Mouse (Mus musculus) CH12.LX (cell line): ENCODE measurements around the gene Barx2. TPM values are rescaled to one million over a fixed set of nuclear protein-coding genes. Genes with fewer than 3 reads are reported as not detected.

Experiments
- DNase-seq: peaks from one replicate; pipeline ENCODE4 v3.0.0-alpha.2; 2013; ENCODE audit errors: extremely low read depth
- H3K27ac ChIP-seq: 2 replicates; pipeline ENCODE4 v1.5.1; 2012; ENCODE audit warnings: low read depth, mild to moderate bottlenecking, control low read depth, moderate library complexity; ENCODE audit not compliant: insufficient read depth
- H3K27me3 ChIP-seq: replicated peaks from 2 replicates; pipeline ENCODE3; 2012; ENCODE audit warnings: inconsistent platforms
- H3K36me3 ChIP-seq, 2 experiments: replicated peaks in 1 of 2; 2 replicates each; pipeline versions ENCODE3 to v1.6.1; 2012; ENCODE audit warnings: inconsistent platforms in 1 of 2, low read length in 1 of 2, mild to moderate bottlenecking in 1 of 2, mixed read lengths in 1 of 2, moderate library complexity in 1 of 2; ENCODE audit not compliant: control insufficient read depth in 1 of 2, insufficient read depth in 1 of 2
- H3K4me1 ChIP-seq, 2 experiments: 2 replicates each; pipeline ENCODE4 v1.6.1; 2012; ENCODE audit warnings: inconsistent platforms in 1 of 2, moderate library complexity in 1 of 2; ENCODE audit not compliant: insufficient read depth in 2 of 2, control insufficient read depth in 1 of 2
- H3K4me2 ChIP-seq: 2 replicates; pipeline ENCODE4 v1.6.1; 2012; ENCODE audit warnings: low read depth, mild to moderate bottlenecking, control low read depth; ENCODE audit not compliant: poor library complexity, insufficient read depth, severe bottlenecking
- H3K4me3 ChIP-seq, 3 experiments: fragments of 150-350 bp in 1 of 3; sonication (generic) in 1 of 3; replicated peaks in 1 of 3; 2 replicates each; pipeline versions ENCODE3 to v1.5.1; 2011 to 2012; ENCODE audit warnings: low read depth in 2 of 3, low read length in 2 of 3, mild to moderate bottlenecking in 2 of 3, moderate library complexity in 2 of 3, control low read depth in 1 of 3, improper control_type of control experiment in 1 of 3, inconsistent platforms in 1 of 3, mixed read lengths in 1 of 3; ENCODE audit not compliant: poor library complexity in 1 of 3
- H3K79me2 ChIP-seq: replicated peaks from 2 replicates; pipeline ENCODE4 v1.6.1; 2012; ENCODE audit warnings: mild to moderate bottlenecking, moderate library complexity; ENCODE audit not compliant: control insufficient read depth, poor library complexity, insufficient read depth, severe bottlenecking; ENCODE audit errors: extremely low read depth
- H3K9ac ChIP-seq: 2 replicates; pipeline ENCODE4 v1.6.1; 2012; ENCODE audit warnings: low read depth, mild to moderate bottlenecking, control low read depth, moderate library complexity; ENCODE audit not compliant: insufficient read depth
- H3K9me3 ChIP-seq: replicated peaks from 2 replicates; pipeline ENCODE3; 2012; ENCODE audit warnings: low read length, inconsistent platforms, mixed read lengths
- BHLHE40 ChIP-seq: IDR thresholded peaks from 2 replicates; pipeline ENCODE4 v1.6.1; 2011; ENCODE audit warnings: mild to moderate bottlenecking, low read depth, low read length, improper control_type of control experiment
- CHD1 ChIP-seq: IDR thresholded peaks from 2 replicates; pipeline ENCODE4 v1.6.1; 2012; ENCODE audit warnings: low read depth, low read length, improper control_type of control experiment, inconsistent platforms
- CHD2 ChIP-seq: IDR thresholded peaks from 2 replicates; pipeline ENCODE4 v1.6.1; 2011; ENCODE audit warnings: low read length, improper control_type of control experiment
- CTCF ChIP-seq, 2 experiments: IDR thresholded peaks in 1 of 2; conservative IDR thresholded peaks in 1 of 2; 2 replicates each; pipeline ENCODE4 v1.5.1; 2011 to 2012; ENCODE audit warnings: low read depth in 2 of 2, low read length in 2 of 2, improper control_type of control experiment in 1 of 2, inconsistent platforms in 1 of 2, mild to moderate bottlenecking in 1 of 2, moderate library complexity in 1 of 2
- E2F4 ChIP-seq: IDR thresholded peaks from 2 replicates; pipeline ENCODE4 v1.6.1; 2011; ENCODE audit warnings: low read depth, low read length, improper control_type of control experiment; ENCODE audit not compliant: insufficient replicate concordance
- EP300 ChIP-seq: IDR thresholded peaks from 2 replicates; pipeline ENCODE4 v1.6.1; 2011; ENCODE audit warnings: low read length, improper control_type of control experiment
- ETS1 ChIP-seq: conservative IDR thresholded peaks from 2 replicates; pipeline ENCODE4 v1.6.1; 2012; ENCODE audit warnings: low read depth, mild to moderate bottlenecking, inconsistent platforms, low read length, improper control_type of control experiment, moderate library complexity
- JUN ChIP-seq: IDR thresholded peaks from 2 replicates; pipeline ENCODE4 v1.6.1; 2011; ENCODE audit warnings: low read depth, mild to moderate bottlenecking, low read length, improper control_type of control experiment, moderate library complexity; ENCODE audit not compliant: insufficient read depth
- JUND ChIP-seq: conservative IDR thresholded peaks from 2 replicates; pipeline ENCODE4 v1.6.1; 2011; ENCODE audit warnings: low read depth, low read length, improper control_type of control experiment
- KAT2A ChIP-seq: IDR thresholded peaks from 2 replicates; pipeline ENCODE4 v1.6.1; 2012; ENCODE audit warnings: low read length, improper control_type of control experiment, inconsistent platforms; ENCODE audit not compliant: insufficient replicate concordance
- MAZ ChIP-seq: IDR thresholded peaks from 2 replicates; pipeline ENCODE4 v1.6.1; 2012; ENCODE audit warnings: low read depth, mild to moderate bottlenecking, inconsistent platforms, low read length, improper control_type of control experiment, moderate library complexity
- MEF2A ChIP-seq: IDR thresholded peaks from 2 replicates; pipeline ENCODE4 v1.6.1; 2014; ENCODE audit warnings: low read depth, mild to moderate bottlenecking, inconsistent platforms, low read length, improper control_type of control experiment, borderline replicate concordance
- MXI1 ChIP-seq: IDR thresholded peaks from 2 replicates; pipeline ENCODE4 v1.6.1; 2011; ENCODE audit warnings: mild to moderate bottlenecking, low read depth, low read length, improper control_type of control experiment
- NRF1 ChIP-seq: IDR thresholded peaks from 2 replicates; pipeline ENCODE4 v1.6.1; 2014; ENCODE audit warnings: low read depth, mild to moderate bottlenecking, inconsistent platforms, low read length, improper control_type of control experiment, moderate library complexity
- PAX5 ChIP-seq: IDR thresholded peaks from 2 replicates; pipeline ENCODE4 v1.6.1; 2012; ENCODE audit warnings: low read length, inconsistent platforms, mixed read lengths
- RAD21 ChIP-seq: IDR thresholded peaks from 2 replicates; pipeline ENCODE4 v1.6.1; 2011; ENCODE audit warnings: low read depth, mild to moderate bottlenecking, low read length, improper control_type of control experiment, moderate library complexity
- RCOR1 ChIP-seq: conservative IDR thresholded peaks from 2 replicates; pipeline ENCODE4 v1.6.1; 2012; ENCODE audit warnings: low read depth, mild to moderate bottlenecking, inconsistent platforms, low read length, improper control_type of control experiment
- SIN3A ChIP-seq: IDR thresholded peaks from 2 replicates; pipeline ENCODE4 v1.6.1; 2012; ENCODE audit warnings: low read length, improper control_type of control experiment, inconsistent platforms
- TCF12 ChIP-seq: IDR thresholded peaks from 2 replicates; pipeline ENCODE4 v1.6.1; 2014; ENCODE audit warnings: low read depth, mild to moderate bottlenecking, inconsistent platforms, low read length, improper control_type of control experiment
- UBTF ChIP-seq: IDR thresholded peaks from 2 replicates; pipeline ENCODE4 v1.6.1; 2012; ENCODE audit warnings: low read depth, mild to moderate bottlenecking, inconsistent platforms, low read length, improper control_type of control experiment, moderate library complexity
- USF2 ChIP-seq: conservative IDR thresholded peaks from 2 replicates; pipeline ENCODE4 v1.6.1; 2011; ENCODE audit warnings: low read depth, low read length, improper control_type of control experiment
- ZKSCAN1 ChIP-seq: IDR thresholded peaks from 2 replicates; pipeline ENCODE4 v1.6.1; 2012; ENCODE audit warnings: low read depth, inconsistent platforms, low read length, improper control_type of control experiment, borderline replicate concordance
- ZMIZ1 ChIP-seq: IDR thresholded peaks from 2 replicates; pipeline ENCODE4 v1.6.1; 2012; ENCODE audit warnings: low read depth, mild to moderate bottlenecking, inconsistent platforms, low read length, improper control_type of control experiment
- ZNF384 ChIP-seq: IDR thresholded peaks from 2 replicates; pipeline ENCODE4 v1.6.1; 2012; ENCODE audit warnings: low read depth, low read length, improper control_type of control experiment, inconsistent platforms
- dilution Hi-C: fragments of 300-500 bp; cut with MboI; formaldehyde crosslinking; loops from 2 replicates; pipeline ENCODE4 v1.14.3; 2020; ENCODE audit warnings: low sequenced_read_pairs; ENCODE audit not compliant: extremely low pct_unique_long_range_greater_than_20kb, extremely low pct_ligation_motif_present
- in situ Hi-C: fragments of 300-500 bp; cut with MboI; formaldehyde crosslinking; loops from 3 replicates; pipeline ENCODE4 v1.14.3; 2019; ENCODE audit warnings: low sequenced_read_pairs, low pct_ligation_motif_present, low pct_unique_long_range_greater_than_20kb, mixed read lengths
- polyA plus RNA-seq: library from polyadenylated mRNA; unstranded; fragments of >175 nt; gene quantifications from 2 replicates; pipeline ENCODE4 v1.2.1, GENCODE M21; 2012; ENCODE audit warnings: low read depth; ENCODE audit not compliant: insufficient read length
- total RNA-seq, 2 experiments: library from RNA; depleted of rRNA; stranded (reverse); fragments of 300-350 nt in 1 of 2; fragments of >200 nt in 1 of 2; gene quantifications; 2 replicates each; pipeline ENCODE4 v1.2.3; 2012 to 2014

The Barx2 gene
- total and polyA plus RNA-seq, 3 experiments = not detected

GRCm38 (mm10) chr9:31882376-31882775 is 30.9 kb downstream of the Barx2 start:
- Histone ChIP-seq H3K79me2 (no peaks in the 10 kb centered on the region; the same call in 1 of the 2 replicates), H3K4me2 (no peak overlapping the region), H3K4me1 (no peaks in the 10 kb centered on the region), H3K9ac (no peak overlapping the region), H3K4me3 (no peak overlapping the region), H3K27ac (no peak overlapping the region), H3K36me3 (no peaks in the 10 kb centered on the region), H3K27me3 (no peaks in the 10 kb centered on the region), H3K9me3 (no peaks in the 10 kb centered on the region)
- DNase-seq = no peak
- no peak for TF ChIP-seq ZMIZ1
- no peak for TF ChIP-seq CTCF (conservative IDR thresholded peaks at IDR 0.05 in 1 of 2, IDR thresholded peaks at IDR 0.05 in 1 of 2; ENCODE audit: low read depth in 2 of 2, low read length in 2 of 2)
- no peak for TF ChIP-seq CHD1
- no peak for TF ChIP-seq NRF1
- no peak for TF ChIP-seq CHD2
- TF ChIP-seq JUN = no peak
- TF ChIP-seq ETS1 = no peak
- TF ChIP-seq RAD21 = no peak
- TF ChIP-seq SIN3A = no peak
- no peak for TF ChIP-seq EP300
- TF ChIP-seq JUND = no peak
- dilution Hi-C loops = no loop called here
- in situ Hi-C loops = no loop called here

GRCm38 (mm10) chr9:31875556-31875955 is 37.7 kb downstream of the Barx2 start:
- Histone ChIP-seq H3K4me2 (no peak overlapping the region), H3K4me3 (no peak overlapping the region), H3K27me3 (no peaks in the 10 kb centered on the region), H3K9me3 (no peaks in the 10 kb centered on the region), H3K36me3 (no peaks in the 10 kb centered on the region), H3K27ac (no peak overlapping the region), H3K79me2 (no peaks in the 10 kb centered on the region), H3K4me1 (no peaks in the 10 kb centered on the region), H3K9ac (no peak overlapping the region)
- TF ChIP-seq KAT2A (no peak), ZNF384 (no peak), JUN (no peak), E2F4 (no peak), CHD2 (no peak), BHLHE40 (no peak), MAZ (no peak), CHD1 (no peak), USF2 (no peak), MEF2A (no peak), PAX5 (no peak), RCOR1 (no peak), UBTF (no peak), TCF12 (no peak), ZKSCAN1 (no peak), MXI1 (no peak), NRF1 (no peak)
- dilution Hi-C loops (no loop called here), in situ Hi-C loops (no loop called here)
- DNase-seq = no peak
